Mouse (Mus musculus): ENCODE measurements around the gene Socs5.

GRCm38 (mm10) chr17:87172031-87172430 lies 64.6 kb downstream of the Socs5 start:
- TF ChIP-seq POLR2A (IDR thresholded peaks at IDR 0.05; ENCODE audit: insufficient read depth, low read depth, low read length) (no peak), CTCF (IDR thresholded peaks at IDR 0.05; ENCODE audit: insufficient read depth, low read depth, low read length) (no peak)
